Mouse (Mus musculus) left cerebral cortex, adult 11 months (tissue): ENCODE measurements around the gene Phb.

Source experiments
- DNase-seq: peaks from one replicate; pipeline ENCODE4 v3.0.0; 2022; ENCODE audit warnings: low spot score

Phb gene

DNA sequence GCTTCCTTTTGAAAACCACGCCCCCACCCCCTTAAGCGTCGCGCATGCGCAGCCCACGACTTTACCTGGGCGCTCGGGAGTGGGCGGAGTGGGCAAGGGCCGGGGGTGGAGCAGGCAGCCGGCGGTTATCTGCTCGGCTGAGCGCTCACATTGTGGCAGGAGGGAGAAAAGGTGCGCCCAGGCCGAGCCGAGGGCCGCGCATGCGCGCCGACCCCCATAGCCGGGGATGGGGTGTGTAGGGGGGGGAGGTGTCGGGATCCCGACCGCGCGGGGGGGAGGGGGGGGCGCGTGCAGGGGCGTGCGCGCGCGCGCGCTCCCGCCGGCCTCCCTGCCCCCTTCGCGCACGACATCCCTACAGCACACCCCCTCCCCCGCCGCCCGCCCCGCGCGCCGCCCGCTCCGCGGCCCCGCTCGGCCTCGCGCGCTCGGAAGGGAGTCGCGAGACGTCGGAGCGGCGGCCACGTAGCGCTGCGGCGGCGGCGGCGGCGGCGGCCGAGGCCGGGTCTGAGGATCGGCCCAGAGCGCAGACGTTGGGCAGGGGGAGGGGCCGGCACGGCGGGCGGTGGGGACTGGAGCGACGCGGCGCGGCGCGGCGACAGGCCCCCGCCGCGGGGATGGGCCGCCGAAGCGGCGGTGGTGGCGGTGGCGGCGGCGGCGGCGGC lies 45.9 kb downstream of the Phb start, which contains the start of gene Zfp652:
Gene Zfp652 (plus strand): TSS at position 111 of the 662 bp plus-strand sequence.
- DNase-seq, result peak; percentile 65

DNA sequence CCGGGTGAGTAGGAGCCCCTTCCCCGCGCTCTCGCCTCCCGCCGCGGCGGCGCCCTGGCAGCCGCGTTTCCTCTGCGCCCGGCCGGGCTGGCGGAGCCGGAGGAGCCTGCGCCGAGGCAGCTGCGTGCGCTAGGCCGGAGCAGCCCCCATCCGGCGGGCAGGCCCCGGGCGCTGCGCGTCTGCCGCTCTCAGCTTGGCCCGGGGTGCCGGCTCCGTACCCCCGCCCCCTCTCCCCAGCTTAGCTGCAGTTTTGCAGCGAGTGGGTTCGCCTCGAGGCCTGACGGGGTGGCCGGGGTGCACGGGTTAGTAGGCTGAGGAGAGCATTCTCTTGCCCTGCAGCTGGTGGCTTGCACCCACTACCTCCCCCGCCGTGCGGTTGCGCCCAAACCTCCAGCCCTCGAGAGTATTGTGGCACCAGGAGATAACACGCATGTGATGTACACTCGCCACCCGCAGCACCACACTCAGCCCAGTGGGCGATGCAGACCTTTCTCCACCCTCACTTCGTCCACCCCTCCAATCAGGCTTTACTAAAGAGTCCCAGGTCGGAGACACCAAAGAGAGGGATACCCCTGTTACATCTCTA lies 46.6 kb downstream of the Phb start:
- peak; percentile 34 for DNase-seq

DNA sequence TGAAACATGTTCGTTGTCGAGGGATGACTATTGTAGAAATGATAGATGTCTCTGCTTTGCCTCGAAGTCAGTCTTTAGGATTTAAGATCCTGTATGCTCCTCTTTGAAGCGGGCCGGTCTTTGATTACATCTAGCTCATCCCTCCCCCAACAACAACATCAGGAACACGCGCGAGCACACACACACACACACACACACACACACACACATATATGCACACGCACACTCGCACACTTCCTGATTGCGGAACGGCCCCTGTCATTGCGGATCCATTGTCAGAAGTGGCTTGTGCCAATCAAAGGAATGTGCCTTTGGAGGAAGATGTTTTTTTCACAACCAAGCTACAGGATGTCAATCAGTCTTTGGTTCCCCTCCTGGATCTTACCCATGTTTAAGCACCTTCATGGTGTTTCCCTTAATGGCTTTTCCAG lies 47.1 kb downstream of the Phb start:
- DNase-seq, result no peak

DNA sequence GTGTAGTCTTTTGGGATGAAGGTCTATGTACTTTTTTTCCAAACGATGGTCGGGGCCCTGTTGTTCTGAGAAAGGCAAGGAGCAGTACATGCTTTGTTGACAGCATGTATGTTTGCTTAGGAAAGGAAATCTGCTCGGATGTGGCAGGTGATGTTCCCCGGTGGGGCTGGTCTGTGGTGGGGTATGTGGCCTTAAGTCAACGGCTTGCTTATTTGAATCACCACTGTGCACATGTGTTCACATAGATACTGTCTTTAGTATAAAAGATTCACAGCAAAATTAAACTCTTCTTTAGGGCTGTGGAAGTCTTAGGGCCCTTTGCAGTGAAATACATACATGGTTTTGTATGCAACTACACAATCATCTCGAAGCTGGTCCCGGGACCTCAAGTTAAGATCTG lies 47.7 kb downstream of the Phb start:
- no peak for DNase-seq

DNA sequence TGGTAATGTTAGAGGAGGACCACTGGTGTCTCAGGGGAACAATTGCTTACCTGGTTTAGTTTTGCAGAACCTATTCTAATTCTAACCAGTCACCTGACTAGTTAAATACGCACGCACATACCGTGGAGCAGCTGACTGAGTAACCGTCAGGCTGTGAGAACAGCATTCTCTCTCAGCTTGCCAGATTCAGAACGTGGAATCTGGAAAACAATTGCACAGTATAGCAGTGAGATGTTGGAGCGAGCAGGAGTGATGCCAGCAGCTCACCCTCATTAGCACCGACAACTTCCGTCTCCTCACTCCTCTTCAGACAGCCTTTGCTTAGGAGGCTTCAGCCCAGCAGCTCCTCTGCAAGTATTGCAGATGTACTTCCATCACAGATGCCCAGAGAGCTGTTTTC lies 49.4 kb downstream of the Phb start:
- no peak for DNase-seq

DNA sequence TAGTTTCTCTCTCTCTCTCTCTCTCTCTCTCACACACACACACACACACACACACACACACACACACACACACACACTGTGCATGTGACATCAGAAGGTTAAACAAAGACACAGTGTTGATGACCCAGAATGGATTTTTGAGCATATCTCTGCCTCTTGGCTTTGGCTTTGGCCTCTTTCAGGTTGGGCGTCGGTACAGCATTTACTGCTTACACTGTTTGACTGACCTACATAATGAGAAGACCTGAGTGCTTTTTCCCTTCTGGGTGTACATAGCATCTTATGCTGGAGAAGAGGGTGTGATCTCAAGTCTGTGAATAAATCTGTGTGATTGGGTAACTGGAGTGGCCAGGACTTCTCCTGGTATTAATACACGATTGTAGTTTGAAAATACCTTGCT lies 52.6 kb downstream of the Phb start:
- DNase-seq, result no peak

DNA sequence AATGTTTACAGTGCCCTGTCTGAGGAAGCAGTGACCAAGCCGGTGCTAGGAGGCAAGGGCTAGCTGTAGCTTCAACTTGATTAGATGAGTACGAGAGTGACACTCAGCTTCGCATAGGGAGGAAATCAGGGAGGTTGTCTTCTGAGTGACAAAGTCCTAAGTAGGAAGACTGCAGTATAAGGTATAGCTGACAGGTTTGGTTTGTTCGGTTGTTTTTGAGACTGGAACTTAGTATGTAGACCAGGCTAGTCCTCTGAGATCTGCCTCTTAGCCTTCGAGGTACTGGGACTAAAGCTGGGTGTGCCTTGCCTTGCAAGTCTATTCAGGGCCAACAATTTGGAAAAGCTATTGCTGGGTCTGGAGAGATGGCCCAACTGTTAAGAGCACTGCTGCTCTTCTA lies 56.5 kb downstream of the Phb start, which contains the start of gene B130006D01Rik:
Gene B130006D01Rik (plus strand): TSS at position 301 of the 400 bp plus-strand sequence.
- DNase-seq, result no peak

DNA sequence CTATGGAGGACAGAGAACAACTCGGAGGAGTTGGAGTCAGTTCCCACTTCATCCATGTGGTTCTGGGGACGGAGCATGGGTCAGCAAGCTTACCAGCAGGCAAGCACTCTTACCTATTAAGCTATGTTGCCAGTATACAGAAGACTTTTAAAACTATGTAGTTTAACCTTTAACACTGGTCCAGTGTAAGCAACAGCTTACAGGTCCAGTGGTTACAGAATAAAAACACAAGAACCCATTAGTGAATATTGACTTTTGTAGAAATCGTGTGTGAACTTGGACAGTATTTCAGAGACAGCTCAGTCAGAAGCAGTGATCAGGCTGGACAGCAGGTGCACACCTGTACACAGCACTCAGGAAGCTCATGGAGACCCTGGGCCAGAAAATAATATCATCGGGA lies 57.7 kb downstream of the Phb start:
- no peak for DNase-seq

DNA sequence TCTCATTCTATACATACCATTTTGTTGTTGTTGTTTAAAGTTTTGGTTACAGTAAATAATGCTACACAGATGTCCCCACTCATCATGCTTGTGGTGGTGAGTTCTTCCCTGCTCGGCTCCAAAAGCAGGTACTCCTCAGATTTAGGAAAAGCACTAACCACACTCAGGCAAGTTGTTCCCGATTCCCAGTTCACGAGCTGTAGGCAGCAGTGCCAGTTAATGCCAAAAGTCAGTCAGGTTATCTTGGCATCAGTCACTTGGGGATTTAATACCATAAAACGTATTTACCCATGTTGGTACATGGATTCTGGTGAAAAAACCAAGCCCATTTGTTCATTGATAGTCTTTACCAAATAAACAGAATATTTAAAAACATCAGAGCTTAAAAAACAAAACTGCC lies 59.4 kb downstream of the Phb start:
- no peak for DNase-seq

DNA sequence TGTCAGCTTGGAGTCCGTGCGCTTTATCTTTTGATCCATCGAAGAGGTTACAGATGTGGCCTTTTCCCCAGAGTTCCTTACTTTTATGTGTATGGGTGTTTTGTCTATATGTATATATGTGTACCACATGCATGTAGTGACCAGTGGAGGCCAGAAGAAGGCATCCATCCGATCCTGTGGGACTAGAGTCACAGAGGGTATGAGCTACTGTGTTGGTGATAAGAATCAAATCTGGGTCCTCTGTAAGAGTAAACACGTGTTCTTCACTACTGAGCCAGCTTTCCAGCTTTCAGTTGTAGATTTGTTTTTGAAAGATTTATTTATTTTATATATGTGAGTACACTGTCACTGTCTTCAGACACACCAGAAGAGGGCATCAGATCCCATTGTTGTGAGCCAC lies 61.2 kb downstream of the Phb start:
- DNase-seq, result no peak

DNA sequence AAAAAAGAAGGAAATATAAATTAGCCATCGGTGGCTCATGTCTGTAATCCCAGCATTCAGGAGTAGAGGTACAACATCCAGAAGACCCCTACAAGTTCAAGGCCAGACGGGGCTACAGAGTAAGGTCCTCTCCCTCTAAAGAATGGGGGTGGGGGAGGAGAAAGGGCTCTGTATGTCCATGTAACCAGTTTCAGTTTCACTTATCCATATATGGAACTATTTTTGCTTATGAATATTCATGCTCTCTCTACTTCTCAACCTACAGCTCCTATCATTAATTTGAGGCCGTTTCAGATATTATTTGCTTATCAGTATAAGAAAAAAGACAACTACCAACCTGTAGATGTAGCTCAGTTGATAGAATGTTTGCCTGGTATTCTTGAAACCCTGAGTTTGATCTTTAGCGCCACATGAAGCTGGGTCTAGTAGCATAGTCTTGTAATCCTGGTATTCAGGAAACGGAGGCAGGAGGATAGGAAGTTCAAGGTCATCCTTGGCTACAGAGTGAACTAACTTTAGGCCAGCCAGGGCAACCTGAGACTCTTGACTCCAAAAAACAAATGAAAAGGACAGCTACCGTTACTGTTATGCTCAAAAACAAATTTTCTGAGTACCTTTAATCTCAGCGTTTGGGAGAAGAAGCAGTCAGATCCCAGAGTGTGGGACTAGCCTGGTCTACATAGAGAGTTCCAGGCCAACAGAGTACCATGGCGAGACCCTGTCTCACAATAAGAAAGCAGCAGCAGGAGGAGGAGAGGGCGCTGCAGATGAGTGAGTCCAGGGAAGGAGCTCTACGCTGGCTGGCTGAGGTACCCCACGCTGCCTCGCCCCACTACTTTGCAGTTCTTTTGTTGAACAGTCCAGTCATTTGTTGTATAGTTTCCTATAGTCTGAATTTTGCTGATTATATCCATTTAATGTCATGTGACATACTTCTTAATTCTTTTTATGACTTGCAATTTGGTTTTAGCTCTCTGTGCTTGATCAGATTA lies 62.5 kb downstream of the Phb start:
- DNase-seq, result no peak
